Mouse (Mus musculus) liver, embryonic 15.5 days (tissue): Measurements from ENCODE around the gene Map3k10. TPM values are rescaled to one million over a fixed set of nuclear protein-coding genes. Genes with fewer than 3 reads are reported as not detected.
A peak's percentile ranks its signal among the peaks of the same experiment; 100 is the strongest.
"Not testable (repeated sequence)": the region's sequence is repeated elsewhere in the genome, so short reads cannot be mapped to it uniquely, and the experiment has no call there.

Experiments used
- ATAC-seq: fragments of 200-750 bp; cut with Nextera tagmentation; 2 replicates; pipeline ENCODE4 v1.8.0; 2017; ENCODE audit warnings: moderate number of reproducible peaks, mild to moderate bottlenecking, moderate library complexity; ENCODE audit not compliant: insufficient read depth
- H3K27ac ChIP-seq: fragments of 300-500 bp; sonication (generic); replicated peaks from 2 replicates; pipeline ENCODE4 v1.5.1; 2015; ENCODE audit warnings: mild to moderate bottlenecking, inconsistent platforms
- H3K27me3 ChIP-seq: fragments of 300-500 bp; sonication (generic); 2 replicates; pipeline ENCODE4 v1.6.1; 2015; ENCODE audit warnings: mild to moderate bottlenecking, inconsistent platforms
- H3K36me3 ChIP-seq: fragments of 300-500 bp; sonication (generic); replicated peaks from 2 replicates; pipeline ENCODE4 v1.6.1; 2015; ENCODE audit warnings: moderate library complexity, mild to moderate bottlenecking, inconsistent platforms
- H3K4me1 ChIP-seq: fragments of 300-500 bp; sonication (generic); replicated peaks from 2 replicates; pipeline ENCODE4 v1.6.1; 2015; ENCODE audit warnings: inconsistent platforms
- H3K4me2 ChIP-seq: fragments of 300-500 bp; sonication (generic); 2 replicates; pipeline ENCODE4 v1.6.1; 2015; ENCODE audit warnings: moderate library complexity, mild to moderate bottlenecking, inconsistent platforms
- H3K4me3 ChIP-seq: fragments of 300-500 bp; sonication (generic); replicated peaks from 2 replicates; pipeline ENCODE4 v1.5.1; 2015; ENCODE audit warnings: mild to moderate bottlenecking, inconsistent platforms
- H3K9ac ChIP-seq: fragments of 300-500 bp; sonication (generic); 2 replicates; pipeline ENCODE4 v1.6.1; 2015; ENCODE audit warnings: moderate library complexity, mild to moderate bottlenecking, inconsistent platforms
- H3K9me3 ChIP-seq: fragments of 300-500 bp; sonication (generic); replicated peaks from 2 replicates; pipeline ENCODE4 v1.6.1; 2016; ENCODE audit warnings: inconsistent platforms
- WGBS: fragments of 180-500 bp; shearing (Covaris S2); methylation state at CpG from one replicate; pipeline ENCODE4 v1.1.7; 2015; ENCODE audit warnings: mixed read lengths; ENCODE audit not compliant: insufficient replicate concordance; 5-methylcytosine and 5-hydroxymethylcytosine counted together
- polyA plus RNA-seq: library from polyadenylated mRNA; unstranded; fragments of >200 nt; fragmentation: Nextera tagmentation; extraction: Ambion mirVana; gene quantifications from 2 replicates; pipeline ENCODE4 v1.2.1, GENCODE M21; 2015

Gene Map3k10
- polyA plus RNA-seq, 1 experiment from 2014 or later = 1.5 TPM

GRCm38 (mm10) chr7:27654607-27655276, 19.7 kb downstream of the Map3k10 start:
- no peak for ATAC-seq
- Histone ChIP-seq H3K9ac (no peak overlapping the region), H3K9me3 (no peaks in the 10 kb centered on the region), H3K4me3 (no peak overlapping the region), H3K4me2 (no peak overlapping the region), H3K27me3 (peaks cover 89% of the 10 kb centered on the region), H3K4me1 (peaks cover 29% of the 10 kb centered on the region), H3K36me3 (no peaks in the 10 kb centered on the region), H3K27ac (no peak overlapping the region)
- 58% methylated on average over 20 of the region's 20 CpGs for WGBS

DNA sequence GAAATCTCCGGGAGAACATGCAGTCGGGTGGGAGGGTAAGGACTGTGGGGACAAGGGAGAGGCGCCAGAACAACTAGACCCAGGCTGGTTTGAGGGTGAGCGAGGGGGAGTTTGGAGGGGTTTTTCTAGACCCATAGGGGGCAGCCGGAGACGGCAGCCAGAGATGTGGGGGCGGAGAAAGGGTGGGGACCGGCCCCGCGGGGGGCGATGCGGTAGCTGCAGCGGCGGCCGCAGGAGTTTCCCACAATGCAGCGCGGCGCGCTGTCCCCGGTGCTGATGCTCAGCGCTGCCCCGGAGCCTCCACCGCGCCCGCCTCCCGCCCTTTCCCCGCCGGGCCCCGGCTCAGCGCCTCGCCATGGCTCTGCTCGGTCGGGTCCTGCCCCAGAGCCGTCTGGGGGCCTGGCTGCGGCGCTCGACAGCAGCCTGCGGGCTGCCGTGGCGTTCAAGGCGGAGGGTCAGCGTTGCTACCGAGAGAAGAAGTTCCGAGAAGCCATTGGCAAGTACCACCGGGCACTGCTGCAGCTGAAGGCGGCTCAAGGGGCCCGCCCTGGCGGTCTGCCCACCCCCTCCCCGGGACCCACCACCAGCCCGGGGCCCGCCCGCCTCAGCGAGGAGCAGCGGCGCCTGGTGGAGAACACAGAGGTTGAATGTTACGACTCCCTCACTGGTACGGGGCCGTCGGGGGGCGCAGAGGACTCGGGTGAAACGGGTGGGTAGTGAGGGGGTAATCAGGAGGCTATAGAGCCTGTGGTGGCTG, 20.5 kb downstream of the Map3k10 start, which contains the start of gene Ttc9b:
TSS of gene Ttc9b (plus strand) at position 235 of the 757 bp plus-strand sequence.
- Histone ChIP-seq H3K36me3 (no peaks in the 10 kb centered on the region), H3K27me3 (peaks cover 81% of the 10 kb centered on the region), H3K4me2 (no peak within 1 kb of the TSS), H3K4me1 (peaks cover 24% of the 10 kb centered on the region), H3K9me3 (no peaks in the 10 kb centered on the region), H3K27ac (no peak within 1 kb of the TSS), H3K4me3 (no peak within 1 kb of the TSS), H3K9ac (no peak within 1 kb of the TSS)
- WGBS = 5% methylated on average over 62 of the region's 62 CpGs
- ATAC-seq = no peak

GRCm38 (mm10) chr7:27650949-27651348, 23.4 kb downstream of the Map3k10 start:
- Histone ChIP-seq H3K36me3 (no peaks in the 10 kb centered on the region), H3K4me3 (peak overlapping the region; percentile 38), H3K27me3 (peaks cover 52% of the 10 kb centered on the region), H3K4me1 (peaks cover 14% of the 10 kb centered on the region; the same call in 1 of the 2 replicates), H3K27ac (no peak overlapping the region), H3K9me3 (no peaks in the 10 kb centered on the region), H3K4me2 (peak overlapping the region; percentile 48), H3K9ac (no peak overlapping the region)
- 1% methylated on average over 10 of the region's 10 CpGs for WGBS
- no peak for ATAC-seq

- Histone ChIP-seq H3K27me3 (peaks cover 40% of the 10 kb centered on the region), H3K36me3 (no peaks in the 10 kb centered on the region), H3K9me3 (no peaks in the 10 kb centered on the region), H3K27ac (no peak overlapping the region), H3K9ac (no peak overlapping the region), H3K4me3 (no peak overlapping the region), H3K4me1 (peaks cover 14% of the 10 kb centered on the region; the same call in 1 of the 2 replicates), H3K4me2 (no peak overlapping the region; the same call in none of the 2 replicates)
- 75% methylated on average over 11 of the region's 11 CpGs for WGBS
- ATAC-seq = no peak
Observed at GRCm38 (mm10) chr7:27649723-27650122, 24.7 kb downstream of the Map3k10 start.

- 68% methylated on average over 6 of the region's 6 CpGs for WGBS
- Histone ChIP-seq H3K36me3 (no peaks in the 10 kb centered on the region), H3K9ac (no peak overlapping the region), H3K9me3 (no peaks in the 10 kb centered on the region), H3K4me1 (peaks cover 7% of the 10 kb centered on the region; the same call in 1 of the 2 replicates), H3K4me2 (no peak overlapping the region), H3K27ac (no peak overlapping the region), H3K4me3 (no peak overlapping the region), H3K27me3 (peaks cover 17% of the 10 kb centered on the region)
- ATAC-seq = no peak
Observed at GRCm38 (mm10) chr7:27647281-27648002, 27.0 kb downstream of the Map3k10 start.

DNA sequence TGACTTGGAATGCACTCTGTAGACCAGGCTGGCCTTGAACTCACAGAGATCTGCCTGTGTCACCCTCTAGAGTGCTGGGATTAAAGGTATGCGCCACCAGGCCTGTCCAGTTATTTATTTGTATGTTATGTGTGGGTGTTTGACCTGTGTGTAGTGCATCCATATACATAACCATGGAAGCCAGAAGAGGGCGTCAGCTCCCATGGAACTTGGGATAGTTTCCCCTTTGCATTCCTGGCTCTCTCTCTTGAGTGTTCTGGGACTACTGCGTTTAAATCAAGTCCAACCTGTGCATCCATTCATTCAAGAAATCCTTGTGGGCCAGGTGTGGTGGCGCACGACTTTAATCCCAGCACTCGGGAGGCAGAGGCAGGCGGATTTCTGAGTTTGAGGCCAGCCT, 27.9 kb downstream of the Map3k10 start:
- 66% methylated on average over 7 of the region's 7 CpGs for WGBS
- ATAC-seq = no peak
- H3K27me3 ChIP-seq = peaks cover 8% of the 10 kb centered on the region

GRCm38 (mm10) chr7:27644471-27644870, 29.9 kb downstream of the Map3k10 start:
- WGBS = 19% methylated on average over 1 of the region's 1 CpGs
- Histone ChIP-seq H3K4me1 (no peaks in the 10 kb centered on the region), H3K9ac (no peak overlapping the region), H3K27me3 (no peaks in the 10 kb centered on the region), H3K36me3 (no peaks in the 10 kb centered on the region), H3K27ac (no peak overlapping the region), H3K4me2 (no peak overlapping the region), H3K4me3 (no peak overlapping the region), H3K9me3 (no peaks in the 10 kb centered on the region)
- no peak for ATAC-seq

More for the DNA sequence above, 27.9 kb downstream of the Map3k10 start:
- H3K27ac ChIP-seq = no peak overlapping the region
- H3K4me1 ChIP-seq = peaks cover 7% of the 10 kb centered on the region; the same call in 1 of the 2 replicates
- no peak overlapping the region for H3K4me3 ChIP-seq
- no peak overlapping the region for H3K4me2 ChIP-seq
- H3K36me3 ChIP-seq = no peaks in the 10 kb centered on the region
- no peak overlapping the region for H3K9ac ChIP-seq
- no peaks in the 10 kb centered on the region for H3K9me3 ChIP-seq

GRCm38 (mm10) chr7:27635094-27635493, 39.3 kb downstream of the Map3k10 start:
- H3K4me3 ChIP-seq, H3K27me3 ChIP-seq, H3K4me1 ChIP-seq, ATAC-seq, H3K9me3 ChIP-seq, H3K27ac ChIP-seq, H3K4me2 ChIP-seq, H3K9ac ChIP-seq: not testable (repeated sequence)
- 79% methylated on average over 2 of the region's 2 CpGs for WGBS
- H3K36me3 ChIP-seq = peaks cover 69% of the 10 kb centered on the region

- Histone ChIP-seq H3K9ac (no peak overlapping the region), H3K4me2 (no peak overlapping the region), H3K9me3 (no peaks in the 10 kb centered on the region), H3K4me3 (no peak overlapping the region), H3K27me3 (no peaks in the 10 kb centered on the region), H3K4me1 (no peaks in the 10 kb centered on the region), H3K36me3 (peaks cover 73% of the 10 kb centered on the region), H3K27ac (no peak overlapping the region)
- 79% methylated on average over 6 of the region's 6 CpGs for WGBS
- ATAC-seq = no peak
Observed at GRCm38 (mm10) chr7:27634691-27635090, 39.7 kb downstream of the Map3k10 start.

GRCm38 (mm10) chr7:27633166-27633565, 41.2 kb downstream of the Map3k10 start:
- H3K4me2 ChIP-seq = no peak overlapping the region
- 82% methylated on average over 6 of the region's 6 CpGs for WGBS
- H3K27ac ChIP-seq = no peak overlapping the region
- no peaks in the 10 kb centered on the region for H3K9me3 ChIP-seq
- peaks cover 88% of the 10 kb centered on the region for H3K36me3 ChIP-seq
- H3K4me3 ChIP-seq = no peak overlapping the region
- H3K9ac ChIP-seq = no peak overlapping the region
- H3K27me3 ChIP-seq = no peaks in the 10 kb centered on the region
- no peaks in the 10 kb centered on the region for H3K4me1 ChIP-seq
- ATAC-seq = no peak

- no peak overlapping the region for H3K9ac ChIP-seq
- peaks cover 86% of the 10 kb centered on the region for H3K36me3 ChIP-seq
- no peaks in the 10 kb centered on the region for H3K27me3 ChIP-seq
- no peak overlapping the region for H3K4me3 ChIP-seq
- no peak overlapping the region for H3K27ac ChIP-seq
- H3K4me2 ChIP-seq = no peak overlapping the region
- WGBS = 82% methylated on average over 4 of the region's 4 CpGs
- H3K4me1 ChIP-seq = no peaks in the 10 kb centered on the region
- no peak for ATAC-seq
- H3K9me3 ChIP-seq = no peaks in the 10 kb centered on the region
Observed at GRCm38 (mm10) chr7:27631439-27631838, 43.0 kb downstream of the Map3k10 start.
